Mouse (Mus musculus): ENCODE measurements around the gene Mthfd1l. TPM values are rescaled to one million over a fixed set of nuclear protein-coding genes. Genes with fewer than 3 reads are reported as not detected.

Mthfd1l gene
- polyA plus RNA-seq, 1 experiment from 2014 or later, result 14.6 TPM

GRCm38 (mm10) chr10:4151862-4152776 is 179.2 kb downstream of the Mthfd1l start:
- no peaks in the 10 kb centered on the region for H3K9me3 ChIP-seq
- WGBS, result 73% methylated on average over 12 of the region's 12 CpGs
- H3K27ac ChIP-seq, result no peak overlapping the region; the same call in 1 of the 2 replicates
- 0 out of 2 replicates have a peak, but pooled peaks cover 3% of the 10 kb centered on the region for H3K4me1 ChIP-seq
- no peak overlapping the region for H3K4me3 ChIP-seq (replicated peaks)
- no peak overlapping the region for H3K4me2 ChIP-seq
- no peak overlapping the region for H3K9ac ChIP-seq
- ATAC-seq (ENCODE audit: insufficient read depth, low FRiP score, low read depth), result no peak
- H3K27me3 ChIP-seq (replicated peaks), result no peaks in the 10 kb centered on the region
- peaks cover 4% of the 10 kb centered on the region; the same call in 1 of the 2 replicates for H3K36me3 ChIP-seq

- Histone ChIP-seq H3K4me1 (0 out of 2 replicates have a peak, but pooled peaks cover 3% of the 10 kb centered on the region), H3K27me3 (replicated peaks) (no peaks in the 10 kb centered on the region), H3K4me3 (replicated peaks) (no peak overlapping the region), H3K9me3 (no peaks in the 10 kb centered on the region), H3K27ac (no peak overlapping the region; the same call in 1 of the 2 replicates), H3K4me2 (no peak overlapping the region), H3K36me3 (peaks cover 4% of the 10 kb centered on the region; the same call in 1 of the 2 replicates), H3K9ac (no peak overlapping the region)
- no peak for ATAC-seq (ENCODE audit: insufficient read depth, low FRiP score, low read depth)
- WGBS, result 68% methylated on average over 4 of the region's 4 CpGs
Observed at GRCm38 (mm10) chr10:4153031-4153430, 180.1 kb downstream of the Mthfd1l start.

GRCm38 (mm10) chr10:4154035-4154434 is 181.1 kb downstream of the Mthfd1l start:
- Histone ChIP-seq H3K4me2 (no peak overlapping the region), H3K4me3 (replicated peaks) (no peak overlapping the region), H3K36me3 (peaks cover 4% of the 10 kb centered on the region; the same call in 1 of the 2 replicates), H3K9me3 (no peaks in the 10 kb centered on the region), H3K27me3 (replicated peaks) (no peaks in the 10 kb centered on the region), H3K27ac (no peak overlapping the region), H3K4me1 (peaks cover 9% of the 10 kb centered on the region; the same call in 1 of the 2 replicates), H3K9ac (no peak overlapping the region)
- no peak for ATAC-seq (ENCODE audit: insufficient read depth, low FRiP score, low read depth)
- 57% methylated on average over 6 of the region's 6 CpGs for WGBS

- peak overlapping the region; percentile 49; the same call in 1 of the 2 replicates for H3K27ac ChIP-seq
- no peak overlapping the region for H3K9ac ChIP-seq
- H3K4me1 ChIP-seq, result peaks cover 22% of the 10 kb centered on the region
- no peaks in the 10 kb centered on the region for H3K27me3 ChIP-seq (replicated peaks)
- no peaks in the 10 kb centered on the region for H3K9me3 ChIP-seq
- H3K4me2 ChIP-seq, result no peak overlapping the region
- no peak for ATAC-seq (ENCODE audit: insufficient read depth, low FRiP score, low read depth)
- H3K36me3 ChIP-seq, result no peaks in the 10 kb centered on the region
- H3K4me3 ChIP-seq (replicated peaks), result no peak overlapping the region
- 37% methylated on average over 5 of the region's 5 CpGs for WGBS
Observed at GRCm38 (mm10) chr10:4155521-4155920, 182.6 kb downstream of the Mthfd1l start.

GRCm38 (mm10) chr10:4158533-4158932 is 185.6 kb downstream of the Mthfd1l start:
- Histone ChIP-seq H3K9ac (no peak overlapping the region), H3K36me3 (no peaks in the 10 kb centered on the region), H3K27me3 (replicated peaks) (no peaks in the 10 kb centered on the region), H3K4me2 (no peak overlapping the region), H3K4me1 (peaks cover 23% of the 10 kb centered on the region), H3K4me3 (replicated peaks) (no peak overlapping the region), H3K27ac (peak overlapping the region; percentile 73; the same call in 1 of the 2 replicates), H3K9me3 (no peaks in the 10 kb centered on the region)
- WGBS, result 38% methylated on average over 5 of the region's 5 CpGs
- no peak for ATAC-seq (ENCODE audit: insufficient read depth, low FRiP score, low read depth)

- peak overlapping the region; percentile 73 for H3K27ac ChIP-seq
- H3K27me3 ChIP-seq (replicated peaks), result no peaks in the 10 kb centered on the region
- no peaks in the 10 kb centered on the region for H3K36me3 ChIP-seq
- no peak overlapping the region for H3K4me2 ChIP-seq
- peak; percentile 11; the same call in 1 of the 2 replicates for ATAC-seq (ENCODE audit: insufficient read depth, low FRiP score, low read depth)
- 40% methylated on average over 8 of the region's 8 CpGs for WGBS
- no peaks in the 10 kb centered on the region for H3K9me3 ChIP-seq
- peaks cover 23% of the 10 kb centered on the region for H3K4me1 ChIP-seq
- H3K4me3 ChIP-seq (replicated peaks), result no peak overlapping the region
- no peak overlapping the region for H3K9ac ChIP-seq
Observed at GRCm38 (mm10) chr10:4159541-4160090, 186.7 kb downstream of the Mthfd1l start.

GRCm38 (mm10) chr10:4160242-4160785 is 187.4 kb downstream of the Mthfd1l start:
- H3K4me3 ChIP-seq (replicated peaks), result no peak overlapping the region
- no peaks in the 10 kb centered on the region for H3K27me3 ChIP-seq (replicated peaks)
- H3K36me3 ChIP-seq, result no peaks in the 10 kb centered on the region
- peaks cover 21% of the 10 kb centered on the region for H3K4me1 ChIP-seq
- no peak overlapping the region for H3K4me2 ChIP-seq
- no peak overlapping the region for H3K9ac ChIP-seq
- no peak for ATAC-seq (ENCODE audit: insufficient read depth, low FRiP score, low read depth)
- 49% methylated on average over 13 of the region's 13 CpGs for WGBS
- peak overlapping the region; percentile 73 for H3K27ac ChIP-seq
- no peaks in the 10 kb centered on the region for H3K9me3 ChIP-seq

GRCm38 (mm10) chr10:4162049-4162448 is 189.1 kb downstream of the Mthfd1l start:
- Histone ChIP-seq H3K27ac (no peak overlapping the region), H3K27me3 (replicated peaks) (no peaks in the 10 kb centered on the region), H3K4me3 (replicated peaks) (no peak overlapping the region), H3K9me3 (no peaks in the 10 kb centered on the region), H3K4me1 (peaks cover 20% of the 10 kb centered on the region), H3K36me3 (no peaks in the 10 kb centered on the region), H3K4me2 (no peak overlapping the region), H3K9ac (no peak overlapping the region)
- no peak for ATAC-seq (ENCODE audit: insufficient read depth, low FRiP score, low read depth)
- WGBS, result 79% methylated on average over 2 of the region's 2 CpGs

- no peak for ATAC-seq (ENCODE audit: insufficient read depth, low FRiP score, low read depth)
- Histone ChIP-seq H3K36me3 (no peaks in the 10 kb centered on the region), H3K9ac (no peak overlapping the region), H3K9me3 (no peaks in the 10 kb centered on the region), H3K4me2 (no peak overlapping the region), H3K4me1 (peaks cover 20% of the 10 kb centered on the region), H3K4me3 (replicated peaks) (no peak overlapping the region), H3K27me3 (replicated peaks) (no peaks in the 10 kb centered on the region), H3K27ac (peak overlapping the region; percentile 18; the same call in 1 of the 2 replicates)
- 54% methylated on average over 3 of the region's 3 CpGs for WGBS
Observed at GRCm38 (mm10) chr10:4162976-4163375, 190.1 kb downstream of the Mthfd1l start.

GRCm38 (mm10) chr10:4164681-4165080 is 191.8 kb downstream of the Mthfd1l start:
- H3K9me3 ChIP-seq, result no peaks in the 10 kb centered on the region
- no peak for ATAC-seq (ENCODE audit: insufficient read depth, low FRiP score, low read depth)
- H3K4me1 ChIP-seq, result peaks cover 12% of the 10 kb centered on the region
- WGBS, result 85% methylated on average over 9 of the region's 9 CpGs
- no peak overlapping the region for H3K9ac ChIP-seq
- no peak overlapping the region for H3K4me3 ChIP-seq (replicated peaks)
- H3K27me3 ChIP-seq (replicated peaks), result no peaks in the 10 kb centered on the region
- no peak overlapping the region for H3K27ac ChIP-seq
- H3K4me2 ChIP-seq, result no peak overlapping the region
- H3K36me3 ChIP-seq, result no peaks in the 10 kb centered on the region

GRCm38 (mm10) chr10:4168222-4168798 is 195.4 kb downstream of the Mthfd1l start:
- ATAC-seq (ENCODE audit: insufficient read depth, low FRiP score, low read depth), result no peak
- Histone ChIP-seq H3K4me3 (replicated peaks) (no peak overlapping the region), H3K9me3 (no peaks in the 10 kb centered on the region), H3K27ac (no peak overlapping the region), H3K9ac (no peak overlapping the region), H3K27me3 (replicated peaks) (no peaks in the 10 kb centered on the region), H3K4me2 (no peak overlapping the region), H3K36me3 (no peaks in the 10 kb centered on the region), H3K4me1 (peaks cover 4% of the 10 kb centered on the region; the same call in 1 of the 2 replicates)
- WGBS, result 16% methylated on average over 5 of the region's 5 CpGs
